Mouse (Mus musculus): ENCODE data around the gene Hist1h1a. TPM values are rescaled to one million over a fixed set of nuclear protein-coding genes. Genes with fewer than 3 reads are reported as not detected.

Hist1h1a gene
- polyA plus RNA-seq, 1 experiment from 2014 or later: 4.0 TPM

GRCm38 (mm10) chr13:23740256-23740840 lies 23.1 kb upstream of the Hist1h1a start:
- DNase-seq (ENCODE audit: low spot score) (no peak), ATAC-seq (replicated peaks; ENCODE audit: low FRiP score) (no peak)
- peak overlapping the region; percentile 49 for H3K4me3 ChIP-seq (ENCODE audit: low read depth, low read length)
- H3K9me3 ChIP-seq (ENCODE audit: control insufficient read depth, low read length): no peaks in the 10 kb centered on the region
- H3K4me1 ChIP-seq (replicated peaks; ENCODE audit: control insufficient read depth, insufficient read depth, low read length): no peaks in the 10 kb centered on the region; the same call in 1 of the 2 replicates
- no peaks in the 10 kb centered on the region for H3K36me3 ChIP-seq (ENCODE audit: control insufficient read depth, insufficient read depth, low read length)
- WGBS: 38% methylated on average over 13 of the region's 13 CpGs
- peak overlapping the region; percentile 99 for H3K27ac ChIP-seq (ENCODE audit: low read depth, low read length)
- H3K9ac ChIP-seq (ENCODE audit: low read length): peak overlapping the region; percentile 89
- no peaks in the 10 kb centered on the region for H3K27me3 ChIP-seq (ENCODE audit: control insufficient read depth, insufficient read depth, low read length)
- peak overlapping the region; percentile 95 for H3K4me2 ChIP-seq (ENCODE audit: low read depth, low read length, severe bottlenecking)

- no peak overlapping the region for H3K9ac ChIP-seq (ENCODE audit: low read length)
- no peak for ATAC-seq (replicated peaks; ENCODE audit: low FRiP score)
- H3K27ac ChIP-seq (ENCODE audit: low read depth, low read length): no peak overlapping the region
- DNase-seq (ENCODE audit: low spot score): no peak
- 71% methylated on average over 5 of the region's 5 CpGs for WGBS
- H3K4me2 ChIP-seq (ENCODE audit: low read depth, low read length, severe bottlenecking): peak overlapping the region; percentile 95; the same call in 1 of the 2 replicates
- H3K4me3 ChIP-seq (ENCODE audit: low read depth, low read length): no peak overlapping the region
- no peaks in the 10 kb centered on the region; the same call in 1 of the 2 replicates for H3K4me1 ChIP-seq (replicated peaks; ENCODE audit: control insufficient read depth, insufficient read depth, low read length)
- no peaks in the 10 kb centered on the region for H3K9me3 ChIP-seq (ENCODE audit: control insufficient read depth, low read length)
- no peaks in the 10 kb centered on the region for H3K27me3 ChIP-seq (ENCODE audit: control insufficient read depth, insufficient read depth, low read length)
- H3K36me3 ChIP-seq (ENCODE audit: control insufficient read depth, insufficient read depth, low read length): no peaks in the 10 kb centered on the region
These were observed 22.6 kb upstream of the Hist1h1a start for GRCm38 (mm10) chr13:23740910-23741309.

GRCm38 (mm10) chr13:23742007-23742406 lies 21.5 kb upstream of the Hist1h1a start:
- ATAC-seq (replicated peaks; ENCODE audit: low FRiP score) (no peak), DNase-seq (ENCODE audit: low spot score) (no peak)
- Histone ChIP-seq H3K9me3 (ENCODE audit: control insufficient read depth, low read length) (no peaks in the 10 kb centered on the region), H3K27me3 (ENCODE audit: control insufficient read depth, insufficient read depth, low read length) (no peaks in the 10 kb centered on the region), H3K27ac (ENCODE audit: low read depth, low read length) (no peak overlapping the region), H3K4me2 (ENCODE audit: low read depth, low read length, severe bottlenecking) (no peak overlapping the region), H3K9ac (ENCODE audit: low read length) (no peak overlapping the region), H3K4me3 (ENCODE audit: low read depth, low read length) (no peak overlapping the region), H3K4me1 (replicated peaks; ENCODE audit: control insufficient read depth, insufficient read depth, low read length) (no peaks in the 10 kb centered on the region; the same call in 1 of the 2 replicates), H3K36me3 (ENCODE audit: control insufficient read depth, insufficient read depth, low read length) (no peaks in the 10 kb centered on the region)

- Histone ChIP-seq H3K9ac (ENCODE audit: low read length) (no peak overlapping the region), H3K4me1 (replicated peaks; ENCODE audit: control insufficient read depth, insufficient read depth, low read length) (no peaks in the 10 kb centered on the region; the same call in 1 of the 2 replicates), H3K4me2 (ENCODE audit: low read depth, low read length, severe bottlenecking) (no peak overlapping the region), H3K9me3 (ENCODE audit: control insufficient read depth, low read length) (no peaks in the 10 kb centered on the region), H3K27ac (ENCODE audit: low read depth, low read length) (peak overlapping the region; percentile 47; the same call in 1 of the 2 replicates), H3K36me3 (ENCODE audit: control insufficient read depth, insufficient read depth, low read length) (no peaks in the 10 kb centered on the region), H3K27me3 (ENCODE audit: control insufficient read depth, insufficient read depth, low read length) (no peaks in the 10 kb centered on the region), H3K4me3 (ENCODE audit: low read depth, low read length) (no peak overlapping the region)
- WGBS: 87% methylated on average over 5 of the region's 5 CpGs
- ATAC-seq (replicated peaks; ENCODE audit: low FRiP score): no peak
- DNase-seq (ENCODE audit: low spot score): no peak
These were observed 20.3 kb upstream of the Hist1h1a start for GRCm38 (mm10) chr13:23743215-23743614.

GRCm38 (mm10) chr13:23743963-23744362 lies 19.5 kb upstream of the Hist1h1a start:
- H3K4me2 ChIP-seq (ENCODE audit: low read depth, low read length, severe bottlenecking): peak overlapping the region; percentile 58
- ATAC-seq (replicated peaks; ENCODE audit: low FRiP score): no peak
- H3K9me3 ChIP-seq (ENCODE audit: control insufficient read depth, low read length): no peaks in the 10 kb centered on the region
- WGBS: 53% methylated on average over 4 of the region's 4 CpGs
- no peak for DNase-seq (ENCODE audit: low spot score)
- H3K4me3 ChIP-seq (ENCODE audit: low read depth, low read length): 0 out of 2 replicates have a peak overlapping the region, but pooled peaks have one; percentile 38
- no peaks in the 10 kb centered on the region; the same call in 1 of the 2 replicates for H3K4me1 ChIP-seq (replicated peaks; ENCODE audit: control insufficient read depth, insufficient read depth, low read length)
- H3K27me3 ChIP-seq (ENCODE audit: control insufficient read depth, insufficient read depth, low read length): no peaks in the 10 kb centered on the region
- peak overlapping the region; percentile 75 for H3K9ac ChIP-seq (ENCODE audit: low read length)
- peak overlapping the region; percentile 99 for H3K27ac ChIP-seq (ENCODE audit: low read depth, low read length)
- H3K36me3 ChIP-seq (ENCODE audit: control insufficient read depth, insufficient read depth, low read length): no peaks in the 10 kb centered on the region

GRCm38 (mm10) chr13:23744421-23745380 lies 18.8 kb upstream of the Hist1h1a start:
- ATAC-seq (replicated peaks; ENCODE audit: low FRiP score) (peak; percentile 0; the same call in 1 of the 2 replicates), DNase-seq (ENCODE audit: low spot score) (no peak)
- H3K27me3 ChIP-seq (ENCODE audit: control insufficient read depth, insufficient read depth, low read length): no peaks in the 10 kb centered on the region
- H3K4me3 ChIP-seq (ENCODE audit: low read depth, low read length): peak overlapping the region; percentile 38
- no peaks in the 10 kb centered on the region; the same call in 1 of the 2 replicates for H3K4me1 ChIP-seq (replicated peaks; ENCODE audit: control insufficient read depth, insufficient read depth, low read length)
- peak overlapping the region; percentile 58 for H3K4me2 ChIP-seq (ENCODE audit: low read depth, low read length, severe bottlenecking)
- H3K27ac ChIP-seq (ENCODE audit: low read depth, low read length): peak overlapping the region; percentile 99
- H3K9me3 ChIP-seq (ENCODE audit: control insufficient read depth, low read length): no peaks in the 10 kb centered on the region
- H3K36me3 ChIP-seq (ENCODE audit: control insufficient read depth, insufficient read depth, low read length): no peaks in the 10 kb centered on the region
- WGBS: 2% methylated on average over 13 of the region's 36 CpGs
- H3K9ac ChIP-seq (ENCODE audit: low read length): peak overlapping the region; percentile 75

- H3K9me3 ChIP-seq (ENCODE audit: control insufficient read depth, low read length): no peaks in the 10 kb centered on the region
- H3K27me3 ChIP-seq (ENCODE audit: control insufficient read depth, insufficient read depth, low read length): no peaks in the 10 kb centered on the region
- no peaks in the 10 kb centered on the region; the same call in 1 of the 2 replicates for H3K4me1 ChIP-seq (replicated peaks; ENCODE audit: control insufficient read depth, insufficient read depth, low read length)
- no peaks in the 10 kb centered on the region for H3K36me3 ChIP-seq (ENCODE audit: control insufficient read depth, insufficient read depth, low read length)
- H3K27ac ChIP-seq (ENCODE audit: low read depth, low read length): peak within 1 kb of the TSS; percentile 99
- H3K4me2 ChIP-seq (ENCODE audit: low read depth, low read length, severe bottlenecking): peak within 1 kb of the TSS; percentile 59
- peak within 1 kb of the TSS; percentile 38 for H3K4me3 ChIP-seq (ENCODE audit: low read depth, low read length)
- ATAC-seq (replicated peaks; ENCODE audit: low FRiP score): peak; percentile 76
- peak within 1 kb of the TSS; percentile 81 for H3K9ac ChIP-seq (ENCODE audit: low read length)
- WGBS: under 1% methylated on average over 23 of the region's 28 CpGs
- DNase-seq (ENCODE audit: low spot score): peak; percentile 84
These were observed 17.9 kb upstream of the Hist1h1a start, which contains the start of gene Hist1h3c for GRCm38 (mm10) chr13:23745381-23746161. TSS of gene Hist1h3c (minus strand) at chr13:23745602.

All from forebrain, embryonic 11.5 days (tissue).